Mouse (Mus musculus) T-cell, adult 2 months (primary cell): ENCODE results near the gene Wdr74.
"Not testable (repeated sequence)": the region's sequence is repeated elsewhere in the genome, so short reads cannot be mapped to it uniquely, and the experiment has no call there.

ENCODE experiments used
- DNase-seq: peaks from one replicate; pipeline ENCODE4 v3.0.0; 2022; ENCODE audit warnings: low spot score

Gene Wdr74

GRCm38 (mm10) chr19:8716767-8717475, 18.7 kb upstream of the Wdr74 start:
- DNase-seq = no peak

- DNase-seq = peak; percentile 83
Measured at GRCm38 (mm10) chr19:8718357-8718756, 17.3 kb upstream of the Wdr74 start.

GRCm38 (mm10) chr19:8719037-8719436, 16.6 kb upstream of the Wdr74 start:
- DNase-seq = not testable (repeated sequence)

- no peak for DNase-seq
Measured at GRCm38 (mm10) chr19:8721378-8721777, 14.2 kb upstream of the Wdr74 start.

- DNase-seq = no peak
Measured at GRCm38 (mm10) chr19:8722021-8722420, 13.6 kb upstream of the Wdr74 start.

- no peak for DNase-seq
Measured at GRCm38 (mm10) chr19:8722559-8722906, 13.1 kb upstream of the Wdr74 start.

GRCm38 (mm10) chr19:8722907-8723573, 12.6 kb upstream of the Wdr74 start, which contains the start of gene Slc3a2:
Slc3a2 (minus strand) TSS chr19:8723369.
- DNase-seq = peak; percentile 99

GRCm38 (mm10) chr19:8723574-8724346, 11.9 kb upstream of the Wdr74 start:
- peak; percentile 36 for DNase-seq

GRCm38 (mm10) chr19:8724392-8724791, 11.2 kb upstream of the Wdr74 start:
- DNase-seq = no peak

- DNase-seq = no peak
Measured at GRCm38 (mm10) chr19:8725081-8725613, 10.5 kb upstream of the Wdr74 start.

- no peak for DNase-seq
Measured at GRCm38 (mm10) chr19:8726609-8727390, 8.8 kb upstream of the Wdr74 start.

GRCm38 (mm10) chr19:8727495-8728114, 8.0 kb upstream of the Wdr74 start:
- no peak for DNase-seq

GRCm38 (mm10) chr19:8728335-8729099, 7.1 kb upstream of the Wdr74 start:
- DNase-seq = not testable (repeated sequence)

GRCm38 (mm10) chr19:8734334-8734733, 1.3 kb upstream of the Wdr74 start:
- no peak for DNase-seq

- DNase-seq = no peak
Measured at GRCm38 (mm10) chr19:8736160-8736467, 487 bp downstream of the Wdr74 start.

GRCm38 (mm10) chr19:8738911-8739310, 3.3 kb downstream of the Wdr74 start:
- DNase-seq = no peak

GRCm38 (mm10) chr19:8739646-8740045, 4.0 kb downstream of the Wdr74 start:
- no peak for DNase-seq

GRCm38 (mm10) chr19:8740603-8741002, 5.0 kb downstream of the Wdr74 start, which contains the start of gene 1700092M07Rik:
1700092M07Rik (plus strand) TSS chr19:8740718.
- no peak for DNase-seq

- DNase-seq = peak; percentile 97
Measured at GRCm38 (mm10) chr19:8741243-8741869, 5.7 kb downstream of the Wdr74 start, which contains the start of gene Stx5a. Stx5a (plus strand) TSS chr19:8741413.

GRCm38 (mm10) chr19:8742176-8742575, 6.5 kb downstream of the Wdr74 start:
- no peak for DNase-seq
